Mouse (Mus musculus) liver, postnatal 0 days (tissue): ENCODE results near the gene Adarb2.

Experiments used
- CTCF ChIP-seq: sonication (generic); IDR thresholded peaks from 2 replicates; pipeline ENCODE4 v1.5.1; 2016; ENCODE audit warnings: antibody characterized with exemption, low read depth
- EP300 ChIP-seq: IDR thresholded peaks from 2 replicates; pipeline ENCODE4 v1.6.1; 2016; ENCODE audit warnings: antibody characterized with exemption, low read depth, mild to moderate bottlenecking

DNA sequence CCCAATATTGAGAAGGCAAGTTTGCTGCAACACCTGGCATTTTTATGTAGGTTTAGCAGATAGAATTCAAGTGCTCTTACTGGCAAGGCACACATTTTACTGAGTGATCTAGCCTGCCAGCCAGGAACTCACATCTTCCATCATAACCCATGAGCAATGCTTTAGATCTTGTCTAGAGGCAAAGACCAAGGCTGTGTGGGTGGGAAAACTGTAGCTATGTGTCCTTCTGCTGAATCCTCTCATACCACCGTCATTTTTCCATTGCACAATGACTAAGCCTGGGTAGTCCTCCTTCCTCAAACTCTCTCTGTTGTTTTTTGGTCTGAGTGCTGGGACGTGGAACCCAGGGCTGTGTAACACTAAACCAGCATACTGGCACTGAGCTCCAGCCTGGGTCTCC, 340.0 kb downstream of the Adarb2 start:
- TF ChIP-seq CTCF = no peak
- no peak for TF ChIP-seq EP300
